Mouse (Mus musculus): ENCODE data around the gene Bmpr2. TPM values are rescaled to one million over a fixed set of nuclear protein-coding genes. Genes with fewer than 3 reads are reported as not detected.
"Not testable (repeated sequence)": the region's sequence is repeated elsewhere in the genome, so short reads cannot be mapped to it uniquely, and the experiment has no call there.

Bmpr2 gene
- polyA plus RNA-seq (2016; fragmentation: Nextera tagmentation; extraction: Ambion mirVana), result 4.4 and 5.7 TPM in 2 replicates

- Histone ChIP-seq H3K4me1 (peaks cover 39% of the 10 kb centered on the region), H3K27ac (replicated peaks) (peak within 1 kb of the TSS; percentile 99), H3K9me3 (replicated peaks) (no peaks in the 10 kb centered on the region), H3K27me3 (ENCODE audit: low read depth, poor library complexity, severe bottlenecking) (no peaks in the 10 kb centered on the region), H3K4me3 (peak within 1 kb of the TSS; percentile 88), H3K36me3 (peaks cover 5% of the 10 kb centered on the region)
- WGBS, result under 1% methylated on average over 53 of the region's 75 CpGs
- DNase-seq (ENCODE audit: low spot score), result peak; percentile 91
Measured at GRCm38 (mm10) chr1:59763164-59763768, at the start of gene Bmpr2. Bmpr2 (plus strand) TSS chr1:59763400.

DNA sequence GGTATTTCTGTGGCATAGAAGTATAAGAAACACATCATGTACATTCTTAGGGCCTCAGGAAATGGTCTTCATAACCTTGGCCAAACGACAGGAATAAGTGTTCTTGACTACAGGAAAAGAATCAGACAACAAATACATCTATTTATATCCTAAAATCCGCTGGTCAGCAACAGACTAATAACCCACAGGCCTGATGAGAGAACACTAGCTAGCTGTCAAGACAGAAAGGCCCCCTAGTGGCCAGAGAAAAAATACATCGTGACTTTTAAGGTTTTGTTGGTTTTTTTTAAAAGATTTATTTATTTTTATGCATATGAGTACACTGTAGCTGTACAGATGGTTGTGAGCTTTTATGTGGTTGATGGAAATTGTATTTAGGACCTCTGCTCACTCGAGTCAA, 43.3 kb upstream of the Bmpr2 start:
- WGBS, result 63% methylated on average over 4 of the region's 4 CpGs
- Histone ChIP-seq H3K27me3 (ENCODE audit: low read depth, poor library complexity, severe bottlenecking) (no peaks in the 10 kb centered on the region), H3K36me3 (peaks cover 66% of the 10 kb centered on the region), H3K4me3 (no peak overlapping the region), H3K4me1 (no peaks in the 10 kb centered on the region), H3K27ac (replicated peaks) (no peak overlapping the region), H3K9me3 (replicated peaks) (no peaks in the 10 kb centered on the region)
- DNase-seq (ENCODE audit: low spot score), result no peak

- H3K27me3 ChIP-seq (ENCODE audit: low read depth, poor library complexity, severe bottlenecking), result no peaks in the 10 kb centered on the region
- WGBS, result 71% methylated on average over 4 of the region's 4 CpGs
Measured at GRCm38 (mm10) chr1:59725661-59726060, 37.5 kb upstream of the Bmpr2 start.

GRCm38 (mm10) chr1:59730106-59730505, 33.1 kb upstream of the Bmpr2 start:
- Histone ChIP-seq H3K27me3 (ENCODE audit: low read depth, poor library complexity, severe bottlenecking) (no peaks in the 10 kb centered on the region), H3K4me3 (no peak overlapping the region)

More at GRCm38 (mm10) chr1:59725661-59726060, 37.5 kb upstream of the Bmpr2 start:
- Histone ChIP-seq H3K27ac (replicated peaks) (no peak overlapping the region), H3K4me1 (0 out of 2 replicates have a peak, but pooled peaks cover 4% of the 10 kb centered on the region), H3K36me3 (peaks cover 14% of the 10 kb centered on the region), H3K9me3 (replicated peaks) (no peaks in the 10 kb centered on the region), H3K4me3 (no peak overlapping the region)
- no peak for DNase-seq (ENCODE audit: low spot score)

GRCm38 (mm10) chr1:59730737-59731136, 32.5 kb upstream of the Bmpr2 start:
- Histone ChIP-seq H3K9me3 (replicated peaks) (no peaks in the 10 kb centered on the region), H3K27ac (replicated peaks) (no peak overlapping the region)
- 81% methylated on average over 4 of the region's 4 CpGs for WGBS

More at GRCm38 (mm10) chr1:59730106-59730505, 33.1 kb upstream of the Bmpr2 start:
- WGBS, result 90% methylated on average over 8 of the region's 8 CpGs
- 0 out of 2 replicates have a peak, but pooled peaks cover 7% of the 10 kb centered on the region for H3K4me1 ChIP-seq
- no peak for DNase-seq (ENCODE audit: low spot score)
- no peaks in the 10 kb centered on the region for H3K36me3 ChIP-seq
- H3K9me3 ChIP-seq (replicated peaks), result no peaks in the 10 kb centered on the region
- H3K27ac ChIP-seq (replicated peaks), result no peak overlapping the region

GRCm38 (mm10) chr1:59734076-59734475, 29.1 kb upstream of the Bmpr2 start:
- no peak overlapping the region for H3K27ac ChIP-seq (replicated peaks)
- 87% methylated on average over 6 of the region's 6 CpGs for WGBS
- no peaks in the 10 kb centered on the region for H3K9me3 ChIP-seq (replicated peaks)
- no peaks in the 10 kb centered on the region for H3K27me3 ChIP-seq (ENCODE audit: low read depth, poor library complexity, severe bottlenecking)
- 0 out of 2 replicates have a peak, but pooled peaks cover 7% of the 10 kb centered on the region for H3K4me1 ChIP-seq
- DNase-seq (ENCODE audit: low spot score), result no peak
- H3K4me3 ChIP-seq, result no peak overlapping the region
- H3K36me3 ChIP-seq, result no peaks in the 10 kb centered on the region

More at GRCm38 (mm10) chr1:59730737-59731136, 32.5 kb upstream of the Bmpr2 start:
- H3K4me1 ChIP-seq, result 0 out of 2 replicates have a peak, but pooled peaks cover 7% of the 10 kb centered on the region
- no peak for DNase-seq (ENCODE audit: low spot score)
- H3K36me3 ChIP-seq, result no peaks in the 10 kb centered on the region
- no peak overlapping the region for H3K4me3 ChIP-seq
- H3K27me3 ChIP-seq (ENCODE audit: low read depth, poor library complexity, severe bottlenecking), result no peaks in the 10 kb centered on the region

DNA sequence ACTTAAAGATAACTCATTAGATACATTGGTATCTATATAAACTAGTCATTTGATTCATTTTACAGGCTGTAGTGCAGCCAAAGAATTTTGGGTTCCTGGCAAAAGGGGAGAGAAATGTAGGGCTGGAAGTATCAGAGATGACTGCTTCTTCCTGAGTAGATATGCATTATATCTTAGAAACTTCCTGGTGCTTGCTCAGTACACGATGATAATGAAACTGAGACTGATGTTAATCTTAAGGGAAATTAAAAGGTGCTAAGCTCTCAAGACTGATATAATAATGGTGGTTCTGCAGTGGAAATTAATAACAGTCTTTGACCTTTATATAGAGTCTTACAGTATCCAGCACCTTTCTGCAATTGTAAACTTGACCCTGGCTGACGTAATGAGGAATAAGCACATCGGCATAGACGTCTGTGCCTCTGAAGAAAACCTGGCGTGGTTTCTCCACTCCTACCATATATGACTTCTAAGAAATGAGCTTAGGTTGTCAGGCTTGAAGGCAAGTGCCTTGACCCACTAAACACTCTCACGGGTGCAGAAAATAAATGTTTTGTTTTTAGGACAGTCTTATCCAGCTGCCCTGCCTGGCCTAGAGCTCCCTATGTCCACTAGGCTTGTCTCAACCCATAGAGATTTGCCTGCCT, 24.3 kb upstream of the Bmpr2 start:
- H3K4me3 ChIP-seq, result no peak overlapping the region
- H3K27ac ChIP-seq (replicated peaks), result no peak overlapping the region
- no peaks in the 10 kb centered on the region for H3K36me3 ChIP-seq
- 85% methylated on average over 6 of the region's 6 CpGs for WGBS
- no peaks in the 10 kb centered on the region for H3K27me3 ChIP-seq (ENCODE audit: low read depth, poor library complexity, severe bottlenecking)
- no peak for DNase-seq (ENCODE audit: low spot score)
- no peaks in the 10 kb centered on the region for H3K9me3 ChIP-seq (replicated peaks)
- no peaks in the 10 kb centered on the region for H3K4me1 ChIP-seq

- no peaks in the 10 kb centered on the region for H3K4me1 ChIP-seq
- H3K9me3 ChIP-seq (replicated peaks), result no peaks in the 10 kb centered on the region
- no peak overlapping the region for H3K4me3 ChIP-seq
- DNase-seq (ENCODE audit: low spot score), result no peak
- no peak overlapping the region for H3K27ac ChIP-seq (replicated peaks)
- H3K27me3 ChIP-seq (ENCODE audit: low read depth, poor library complexity, severe bottlenecking), result no peaks in the 10 kb centered on the region
- H3K36me3 ChIP-seq, result no peaks in the 10 kb centered on the region
- 83% methylated on average over 17 of the region's 17 CpGs for WGBS
Measured at GRCm38 (mm10) chr1:59739577-59740354, 23.4 kb upstream of the Bmpr2 start.

DNA sequence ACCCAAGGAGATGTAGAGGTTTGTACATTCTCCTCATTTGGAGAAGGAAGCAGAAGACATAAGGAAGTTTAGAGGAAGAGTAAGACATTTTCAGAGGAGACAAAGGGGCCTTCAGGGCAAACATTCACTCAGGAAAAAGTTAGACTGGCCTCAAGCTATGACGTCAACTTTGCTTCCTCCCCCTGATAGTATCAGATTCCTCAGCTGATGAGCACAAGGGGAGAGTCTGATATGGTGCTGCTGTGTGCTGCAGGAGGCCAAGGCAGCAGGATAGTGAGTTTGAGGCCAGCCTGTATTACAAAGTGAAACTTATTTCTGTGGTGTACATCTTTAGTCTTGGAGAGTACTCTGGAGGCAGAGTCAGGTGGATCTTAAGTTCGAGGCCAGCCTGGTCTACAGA, 14.2 kb upstream of the Bmpr2 start:
- Histone ChIP-seq H3K9me3 (replicated peaks) (no peaks in the 10 kb centered on the region), H3K4me1 (no peaks in the 10 kb centered on the region), H3K4me3 (no peak overlapping the region), H3K27me3 (ENCODE audit: low read depth, poor library complexity, severe bottlenecking) (no peaks in the 10 kb centered on the region), H3K36me3 (no peaks in the 10 kb centered on the region), H3K27ac (replicated peaks) (no peak overlapping the region)
- DNase-seq (ENCODE audit: low spot score), result no peak
- 76% methylated on average over 2 of the region's 2 CpGs for WGBS

DNA sequence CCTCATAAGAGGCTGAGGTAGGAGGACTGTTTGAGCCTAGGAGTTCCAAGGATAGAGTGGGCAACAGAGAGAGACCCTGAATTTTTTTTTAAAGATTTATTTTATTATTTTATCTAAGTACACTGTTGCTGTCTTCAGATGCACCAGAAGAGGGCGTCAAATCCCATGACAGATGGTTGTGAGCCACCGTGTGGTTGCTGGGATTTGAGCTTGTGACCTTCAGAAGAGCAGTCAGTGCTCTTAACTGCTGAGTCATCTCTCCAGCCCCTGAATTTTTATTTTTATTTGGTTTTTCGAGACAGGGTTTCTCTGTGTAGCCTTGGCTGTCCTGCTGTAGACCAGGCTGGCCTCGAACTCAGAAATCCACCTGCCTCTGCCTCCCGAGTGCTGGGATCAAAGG, 13.5 kb upstream of the Bmpr2 start:
- H3K4me3 ChIP-seq; H3K4me1 ChIP-seq; H3K36me3 ChIP-seq; H3K27ac ChIP-seq (replicated peaks); H3K9me3 ChIP-seq (replicated peaks); DNase-seq (ENCODE audit: low spot score); H3K27me3 ChIP-seq (ENCODE audit: low read depth, poor library complexity, severe bottlenecking): not testable (repeated sequence)
- WGBS, result 75% methylated on average over 5 of the region's 5 CpGs

- WGBS, result 77% methylated on average over 1 of the region's 1 CpGs
- no peaks in the 10 kb centered on the region for H3K36me3 ChIP-seq
- DNase-seq (ENCODE audit: low spot score), result no peak
- no peaks in the 10 kb centered on the region for H3K4me1 ChIP-seq
- no peaks in the 10 kb centered on the region for H3K9me3 ChIP-seq (replicated peaks)
- no peaks in the 10 kb centered on the region for H3K27me3 ChIP-seq (ENCODE audit: low read depth, poor library complexity, severe bottlenecking)
- H3K4me3 ChIP-seq, result no peak overlapping the region
- H3K27ac ChIP-seq (replicated peaks), result no peak overlapping the region
Measured at GRCm38 (mm10) chr1:59755298-59755697, 7.9 kb upstream of the Bmpr2 start.

- H3K4me1 ChIP-seq, result peaks cover 11% of the 10 kb centered on the region
- no peaks in the 10 kb centered on the region for H3K9me3 ChIP-seq (replicated peaks)
- no peaks in the 10 kb centered on the region for H3K27me3 ChIP-seq (ENCODE audit: low read depth, poor library complexity, severe bottlenecking)
- no peak overlapping the region for H3K4me3 ChIP-seq
- WGBS, result 91% methylated on average over 1 of the region's 1 CpGs
- H3K36me3 ChIP-seq, result no peaks in the 10 kb centered on the region
- H3K27ac ChIP-seq (replicated peaks), result no peak overlapping the region
- DNase-seq (ENCODE audit: low spot score), result no peak
Measured at GRCm38 (mm10) chr1:59758325-59758724, 4.9 kb upstream of the Bmpr2 start.

DNA sequence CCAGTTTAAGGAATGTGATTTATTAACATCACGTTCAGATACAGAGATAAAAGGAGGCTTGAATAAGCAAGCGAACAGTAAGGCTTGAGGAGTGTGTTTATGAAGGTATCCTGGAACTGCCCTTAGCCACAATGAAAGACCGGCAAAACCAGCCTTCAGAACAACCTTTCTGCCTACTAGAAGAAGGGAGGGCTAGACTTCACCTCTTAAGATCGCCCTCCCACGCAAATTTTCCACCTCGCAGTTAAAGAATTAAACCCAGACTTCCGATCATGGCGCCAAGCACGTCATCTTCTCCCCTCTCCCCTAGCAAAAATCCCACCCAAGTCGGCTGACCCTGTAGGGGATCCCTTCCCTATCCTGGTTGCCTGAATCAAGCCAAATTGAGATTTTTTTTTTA, 992 bp upstream of the Bmpr2 start:
- no peaks in the 10 kb centered on the region for H3K36me3 ChIP-seq
- DNase-seq (ENCODE audit: low spot score), result no peak
- H3K9me3 ChIP-seq (replicated peaks), result no peaks in the 10 kb centered on the region
- peaks cover 31% of the 10 kb centered on the region for H3K4me1 ChIP-seq
- H3K4me3 ChIP-seq, result peak overlapping the region; percentile 88
- no peaks in the 10 kb centered on the region for H3K27me3 ChIP-seq (ENCODE audit: low read depth, poor library complexity, severe bottlenecking)
- H3K27ac ChIP-seq (replicated peaks), result peak overlapping the region; percentile 99
- WGBS, result 6% methylated on average over 10 of the region's 10 CpGs
